Mouse (Mus musculus) Muller cell, postnatal 12 days (primary cell): ENCODE results near the gene 1600014C10Rik.

Experiments
- DNase-seq: peaks from one replicate; pipeline ENCODE4 v3.0.0-alpha.2; 2015; ENCODE audit errors: inconsistent ontology term

Gene 1600014C10Rik

DNA sequence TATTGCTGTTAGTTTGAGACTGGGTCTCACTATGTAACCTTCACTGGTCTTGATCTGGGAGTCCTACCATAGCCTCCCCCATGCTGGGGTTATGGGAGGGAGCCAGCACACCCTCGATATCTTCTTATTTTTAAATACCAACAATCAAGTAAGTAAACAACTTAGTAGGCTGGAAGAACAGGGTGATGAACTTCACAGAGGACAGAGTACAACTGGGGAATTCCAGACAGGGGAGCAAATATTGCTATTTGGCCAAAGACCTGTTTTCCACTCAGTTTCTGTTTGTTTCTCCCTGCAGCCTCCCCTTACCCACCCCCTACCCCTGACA is 1.4 kb downstream of the 1600014C10Rik start:
- DNase-seq: no peak

DNA sequence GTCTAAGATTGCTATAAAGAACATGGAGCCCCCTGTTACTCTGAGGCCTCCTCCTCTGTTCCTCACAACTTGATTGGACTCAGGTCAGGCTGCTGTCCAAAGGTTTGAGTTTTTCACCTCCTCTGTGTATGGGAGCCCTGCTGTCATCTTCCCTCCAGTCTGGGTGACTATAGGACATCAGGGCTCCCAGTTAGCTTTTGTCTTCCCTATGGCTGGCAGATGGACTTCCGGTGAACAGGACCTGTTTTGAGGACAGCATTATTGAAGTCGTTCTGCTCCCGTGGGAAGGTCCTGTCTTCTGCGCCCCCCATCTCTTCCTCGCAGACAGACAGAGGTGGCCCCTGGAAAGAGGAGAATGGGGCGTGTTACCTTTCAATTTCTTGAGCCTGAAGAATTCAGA is 1.8 kb downstream of the 1600014C10Rik start:
- DNase-seq: no peak

GRCm38 (mm10) chr7:38186861-38187260 is 3.8 kb downstream of the 1600014C10Rik start:
- DNase-seq: no peak

DNA sequence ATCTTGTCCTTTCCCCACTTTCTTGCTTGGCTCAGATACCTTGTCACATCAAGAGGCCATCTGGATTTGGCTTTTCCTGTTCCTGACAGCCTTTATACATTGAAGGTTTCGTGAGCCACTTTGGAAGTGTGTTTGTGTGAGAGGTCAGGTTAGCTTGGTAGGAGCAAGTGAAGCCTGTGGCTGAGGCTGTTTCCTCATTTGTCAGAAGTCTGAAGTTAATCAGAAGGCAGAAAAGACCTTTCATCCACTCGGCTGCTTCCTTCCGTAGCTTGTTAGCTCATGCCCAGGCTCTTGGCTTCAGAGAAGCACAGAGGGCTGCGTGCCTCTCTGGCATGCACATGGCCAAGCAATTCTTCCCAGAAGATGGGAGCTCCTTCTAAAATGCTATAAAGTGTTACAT is 4.8 kb downstream of the 1600014C10Rik start:
- no peak for DNase-seq

DNA sequence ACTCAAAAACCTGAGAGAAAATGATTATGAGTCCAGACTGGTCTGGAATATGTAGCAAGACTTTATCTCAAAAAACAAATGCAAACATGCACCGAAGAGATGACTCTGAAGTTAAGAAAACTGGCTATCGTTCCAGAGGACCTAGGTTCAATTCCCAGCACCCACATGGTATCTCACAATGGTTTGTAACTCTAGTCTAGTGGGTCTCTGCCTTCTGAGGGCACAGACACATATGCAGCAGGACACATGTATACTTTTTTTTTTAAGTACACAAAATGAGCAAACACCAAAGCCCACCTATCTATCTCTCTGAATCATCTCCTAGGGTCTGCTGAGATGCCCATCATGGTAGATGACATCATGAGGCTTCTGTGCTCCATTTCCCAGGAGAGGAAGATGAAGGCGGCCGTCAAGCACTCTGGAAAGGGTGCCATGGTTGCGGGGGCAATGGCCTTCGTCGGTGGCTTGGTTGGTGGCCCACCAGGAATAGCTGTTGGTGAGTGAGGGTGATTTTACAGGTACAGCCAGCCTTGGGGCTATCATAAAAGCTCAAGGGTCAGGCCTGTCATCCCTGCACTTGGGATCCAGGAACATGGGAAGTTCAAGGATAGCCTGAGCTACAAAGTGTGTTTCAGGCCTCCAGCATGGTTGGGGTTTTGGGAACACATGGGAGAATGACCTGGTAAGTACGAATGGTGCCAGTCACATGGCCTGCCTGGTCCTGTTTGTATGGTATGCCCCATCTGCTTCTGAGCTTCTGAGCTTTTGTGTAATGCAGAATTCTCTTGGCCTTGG is 5.5 kb downstream of the 1600014C10Rik start:
- no peak for DNase-seq

DNA sequence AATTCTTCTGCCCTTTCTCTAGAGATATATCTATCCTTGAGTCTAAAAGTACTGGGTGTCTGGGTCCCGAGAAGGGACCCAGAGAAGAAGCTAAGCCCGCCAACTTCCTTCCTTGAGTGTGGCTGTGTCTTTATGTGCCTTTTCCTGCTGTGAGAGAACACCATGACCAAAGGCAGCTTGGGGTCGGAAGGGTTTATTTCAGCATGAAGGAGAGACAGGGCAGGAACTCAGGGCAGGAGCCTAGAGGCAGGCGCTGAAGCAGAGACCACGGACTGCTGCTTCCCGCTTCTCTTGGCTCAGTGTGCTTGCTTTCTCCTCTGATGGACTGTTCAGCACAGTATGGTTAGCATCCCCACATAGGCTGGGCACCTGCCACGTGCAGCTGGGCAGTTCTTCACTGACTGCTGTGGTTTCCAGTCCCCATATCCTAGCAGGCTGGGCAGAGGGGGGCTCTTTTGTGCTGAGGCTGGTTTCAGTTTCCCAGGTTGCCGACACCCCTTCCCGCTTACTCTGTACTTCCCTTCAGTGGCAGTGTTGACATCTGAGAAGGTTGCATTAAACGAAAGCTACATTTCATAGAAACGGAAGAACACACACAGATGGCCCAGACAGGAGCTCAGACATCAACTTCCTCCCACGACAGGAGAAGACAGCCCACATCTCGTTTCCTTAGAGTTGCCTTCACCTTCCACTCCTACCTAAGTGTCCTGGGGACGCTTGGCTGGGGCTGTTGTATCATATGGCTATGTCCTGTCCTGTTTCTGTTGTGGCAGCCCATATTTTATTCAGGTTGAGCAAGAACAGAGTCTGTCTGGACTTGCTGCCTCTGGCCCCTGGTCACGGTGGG is 6.3 kb downstream of the 1600014C10Rik start:
- no peak for DNase-seq

DNA sequence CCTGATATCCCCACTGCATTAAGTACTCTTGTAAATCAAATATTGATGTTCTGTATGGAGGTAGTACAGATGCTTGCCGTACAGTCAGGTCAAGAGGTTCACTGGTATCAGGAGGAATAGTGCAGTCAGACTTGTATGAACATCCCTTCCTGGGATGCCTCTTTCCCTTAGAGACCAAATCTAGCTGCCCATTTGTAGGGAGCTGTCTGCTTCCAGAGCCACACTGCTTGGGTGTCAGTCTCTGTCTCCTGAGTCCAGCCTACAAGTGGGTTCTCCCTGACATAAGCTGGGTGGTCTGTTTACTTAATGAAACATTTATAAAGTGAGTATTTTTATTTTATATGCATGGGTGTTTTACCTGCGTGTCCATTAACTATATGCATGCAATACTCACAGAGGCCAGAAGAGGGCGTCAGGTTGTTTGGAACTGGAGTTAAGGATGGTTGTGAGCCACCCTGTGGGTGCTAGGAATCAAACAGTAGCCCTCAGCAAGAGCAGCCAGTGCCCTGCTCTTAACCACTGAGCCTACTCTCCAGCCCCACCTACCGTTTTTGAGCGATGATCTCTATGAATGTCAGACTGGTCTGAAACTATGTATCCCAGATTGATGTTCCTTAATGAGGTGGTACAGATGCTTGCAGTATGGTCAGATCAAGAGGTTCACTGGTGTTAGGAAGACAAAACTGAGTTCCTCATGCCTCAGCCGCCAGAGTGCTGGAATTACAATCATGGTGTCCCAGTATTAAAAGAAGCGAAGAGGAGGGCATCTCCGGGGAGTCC is 7.2 kb downstream of the 1600014C10Rik start:
- DNase-seq: no peak

DNA sequence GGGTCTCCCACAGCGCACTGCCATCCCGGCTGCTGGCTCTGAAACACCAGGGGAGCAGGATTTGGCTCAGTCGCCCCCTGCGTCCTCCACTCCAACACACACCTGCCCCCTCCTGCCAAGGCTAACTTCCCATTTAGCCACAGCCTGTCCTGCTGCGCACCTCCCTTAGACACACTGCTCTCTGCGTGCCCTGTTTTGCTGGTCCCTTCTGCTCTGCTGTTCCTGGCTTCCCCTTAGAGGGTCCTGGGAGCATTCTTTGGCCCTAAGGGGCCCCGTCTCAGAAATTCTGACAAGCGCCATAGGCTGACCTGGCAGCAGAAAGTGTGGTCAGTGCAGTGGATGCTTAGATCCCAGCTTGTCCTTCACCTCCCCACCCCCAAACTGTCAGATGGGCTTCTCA is 8.1 kb downstream of the 1600014C10Rik start:
- DNase-seq: no peak

DNA sequence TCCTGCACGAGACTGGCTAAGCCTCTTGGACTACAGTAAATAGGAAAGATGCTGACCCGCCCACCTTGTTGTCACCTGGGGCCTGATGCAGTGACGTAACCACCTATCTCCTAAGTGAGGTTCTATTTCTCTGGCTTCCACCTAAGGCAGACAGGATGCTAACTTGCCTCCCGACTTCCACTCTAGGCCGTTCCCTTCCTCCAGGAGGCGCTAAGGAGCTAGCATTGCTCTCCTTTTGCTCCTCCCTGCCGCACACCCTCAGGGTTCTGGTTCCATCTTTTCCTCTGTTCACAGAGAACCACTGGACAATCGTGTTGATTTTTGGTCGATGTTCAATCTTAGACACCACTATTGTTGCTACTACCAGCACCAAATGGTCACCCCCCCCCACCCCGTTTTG is 8.6 kb downstream of the 1600014C10Rik start:
- no peak for DNase-seq

DNA sequence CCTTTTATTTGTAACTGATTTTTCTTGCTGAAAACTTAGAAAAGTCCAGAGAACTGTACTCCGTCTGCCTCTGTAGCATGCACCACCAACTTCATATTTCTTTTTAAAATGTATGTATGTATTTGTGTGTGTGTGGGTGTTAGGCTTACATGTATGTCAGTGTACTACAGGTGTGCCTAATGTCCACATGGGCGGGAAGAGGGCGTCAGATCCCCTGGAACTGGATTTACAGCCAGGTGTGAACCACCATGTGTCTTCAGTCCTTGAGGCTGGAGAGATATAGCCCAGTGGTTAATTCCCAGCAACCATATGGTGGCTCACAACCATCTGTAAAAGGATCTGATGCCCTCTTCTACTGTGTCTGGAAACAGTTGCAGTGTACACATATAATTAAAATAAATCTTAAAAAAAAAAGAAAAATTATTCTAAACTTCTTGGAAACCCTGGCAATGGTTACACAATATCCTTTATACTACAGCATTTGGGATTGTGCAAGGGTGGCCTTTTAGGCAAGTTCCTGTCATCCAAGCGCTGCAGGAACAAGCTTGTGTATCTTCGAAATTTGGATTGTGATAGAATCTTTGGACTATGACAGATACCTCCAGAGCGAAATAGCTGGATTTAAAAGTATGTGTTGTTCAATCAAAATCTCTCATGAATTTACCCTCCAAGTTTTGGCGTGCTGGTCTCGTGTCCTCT is 17.0 kb downstream of the 1600014C10Rik start:
- DNase-seq: no peak

GRCm38 (mm10) chr7:38200606-38201289 is 17.7 kb downstream of the 1600014C10Rik start:
- DNase-seq: peak; percentile 71

- DNase-seq: no peak
These were observed 18.3 kb downstream of the 1600014C10Rik start for GRCm38 (mm10) chr7:38201290-38201658.

DNA sequence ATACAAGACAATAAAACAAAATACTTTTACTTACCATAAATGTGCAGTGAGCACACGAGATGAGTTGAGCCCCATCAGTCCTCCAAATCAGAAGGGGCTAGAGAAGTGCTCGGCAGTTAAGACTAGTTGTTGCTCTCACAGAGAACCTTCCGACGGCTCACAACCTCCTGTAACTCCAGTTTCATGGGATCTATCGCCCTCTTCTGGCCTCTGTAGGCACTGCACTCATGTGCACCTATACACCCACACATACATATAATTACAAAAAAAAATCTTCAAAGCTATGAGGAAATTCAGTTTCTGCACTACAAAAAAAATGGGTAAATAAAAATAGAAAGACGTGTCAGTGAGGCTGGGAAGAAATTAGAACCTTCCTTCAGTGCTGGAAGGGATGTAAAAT is 21.3 kb downstream of the 1600014C10Rik start:
- DNase-seq: no peak

DNA sequence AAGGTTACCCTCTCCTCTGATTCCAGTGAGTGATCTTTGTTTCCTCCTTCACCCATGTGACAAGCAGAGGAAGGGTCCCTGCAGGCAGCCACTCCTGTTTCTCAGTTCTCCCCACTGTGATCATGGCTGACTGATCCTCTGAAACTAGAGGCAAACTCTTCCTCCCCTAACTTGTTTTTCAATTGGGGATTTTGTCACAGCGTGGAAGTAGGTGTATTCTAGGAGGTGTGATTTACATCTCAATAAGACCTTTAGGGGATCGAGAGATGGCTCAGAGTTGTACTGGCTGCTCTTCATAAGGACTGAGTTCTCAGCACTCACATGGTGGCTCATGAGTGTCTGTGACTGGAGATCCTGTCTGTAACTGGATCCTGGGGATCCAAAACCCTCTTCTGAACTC is 22.8 kb downstream of the 1600014C10Rik start:
- DNase-seq: no peak

GRCm38 (mm10) chr7:38206564-38206963 is 23.5 kb downstream of the 1600014C10Rik start:
- DNase-seq: peak; percentile 77

- no peak for DNase-seq
These were observed 26.0 kb downstream of the 1600014C10Rik start for GRCm38 (mm10) chr7:38208969-38209368.

DNA sequence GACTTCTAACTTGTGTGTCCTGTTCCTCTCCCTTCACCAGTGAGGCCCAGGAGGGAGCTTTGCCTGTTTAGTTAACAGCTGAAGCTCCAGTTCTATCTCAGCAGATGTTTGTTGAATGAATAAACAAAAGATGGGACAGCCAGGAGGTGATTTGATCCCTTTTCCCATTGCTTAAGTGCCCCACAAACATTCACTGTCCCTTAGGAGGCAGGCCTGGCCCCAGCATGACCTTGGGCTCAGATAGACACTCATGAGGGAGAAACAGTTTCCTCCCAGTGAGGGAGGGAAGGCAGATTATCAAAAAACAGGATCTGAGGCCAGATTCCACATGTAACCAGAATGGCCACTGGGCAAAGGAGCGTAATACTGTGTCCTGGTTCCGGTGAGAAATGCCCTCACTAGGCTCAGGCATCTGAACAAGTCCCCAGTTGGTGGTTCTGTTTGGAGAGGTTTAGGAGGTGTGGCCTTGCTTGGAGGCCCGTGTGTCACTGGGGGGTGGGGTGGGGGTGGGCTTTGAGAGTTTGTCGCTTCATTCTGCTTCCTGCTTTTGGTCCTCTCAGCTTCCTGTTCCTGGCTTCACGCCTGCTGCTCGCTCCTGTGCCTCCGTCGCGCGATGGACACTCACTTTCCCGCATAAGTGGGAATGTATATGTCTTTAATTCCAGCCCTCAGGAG is 26.6 kb downstream of the 1600014C10Rik start:
- DNase-seq: no peak

DNA sequence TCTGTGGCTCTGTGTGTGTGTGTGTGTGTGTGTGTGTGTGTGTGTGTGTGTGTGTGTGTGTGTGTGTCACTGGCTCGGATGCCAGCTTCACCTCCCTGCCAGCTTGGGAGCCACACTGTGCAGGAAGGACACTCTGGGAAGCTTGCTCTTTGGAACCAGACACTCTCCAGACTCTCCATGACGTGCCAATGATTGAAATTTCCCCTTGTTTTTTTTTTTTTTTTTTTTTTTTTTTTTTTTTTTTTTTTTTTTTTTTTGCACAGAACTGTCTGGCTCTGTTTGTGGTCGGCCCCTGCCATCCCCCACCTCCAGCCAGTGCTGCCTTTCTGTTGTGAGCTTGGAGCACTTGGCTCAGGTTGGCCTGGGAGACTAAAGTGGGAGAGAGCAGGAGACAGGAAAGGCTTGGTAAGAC is 29.6 kb downstream of the 1600014C10Rik start:
- peak; percentile 80 for DNase-seq

- peak; percentile 77 for DNase-seq
These were observed 31.6 kb downstream of the 1600014C10Rik start for GRCm38 (mm10) chr7:38214473-38215214.

GRCm38 (mm10) chr7:38215281-38215680 is 32.3 kb downstream of the 1600014C10Rik start:
- DNase-seq: no peak
